Mouse (Mus musculus) cerebellum, adult 2 months (tissue): ENCODE data around the gene Bicc1. TPM values are rescaled to one million over a fixed set of nuclear protein-coding genes. Genes with fewer than 3 reads are reported as not detected.

Experiments
- DNase-seq, 2 experiments: peaks; one replicate each; pipeline ENCODE4 v3.0.0; 2021
- H3K27ac ChIP-seq: fragments of 200-500 bp; 2 replicates; pipeline ENCODE4 v1.5.1; 2012; ENCODE audit warnings: low read length, control low read depth, inconsistent platforms; ENCODE audit not compliant: insufficient read depth
- H3K27me3 ChIP-seq: fragments of 200-500 bp; 2 replicates; pipeline ENCODE4 v1.6.1; 2012; ENCODE audit warnings: inconsistent platforms, mild to moderate bottlenecking, low read length, moderate library complexity; ENCODE audit not compliant: control insufficient read depth, insufficient read depth
- H3K4me1 ChIP-seq: fragments of 200-500 bp; 2 replicates; pipeline ENCODE4 v1.6.1; 2011; ENCODE audit warnings: low read length; ENCODE audit not compliant: control insufficient read depth, insufficient read depth
- H3K4me3 ChIP-seq: fragments of 200-500 bp; replicated peaks from 2 replicates; pipeline ENCODE3; 2011; ENCODE audit warnings: mild to moderate bottlenecking, low read depth, low read length, control low read depth; ENCODE audit not compliant: insufficient read depth
- CTCF ChIP-seq: fragments of 200-500 bp; IDR thresholded peaks from 2 replicates; pipeline ENCODE4 v1.5.1; 2011; ENCODE audit warnings: low read depth, mild to moderate bottlenecking, control low read depth, low read length, moderate library complexity, borderline replicate concordance; ENCODE audit not compliant: insufficient read depth
- POLR2A ChIP-seq: fragments of 200-500 bp; IDR thresholded peaks from 2 replicates; pipeline ENCODE4 v1.6.1; 2011; ENCODE audit warnings: low read length, control low read depth, borderline replicate concordance; ENCODE audit not compliant: insufficient read depth
- WGBS: fragments of 180-500 bp; shearing (Covaris S2); methylation state at CpG from one replicate; pipeline ENCODE4 v1.1.7; 2018; 5-methylcytosine and 5-hydroxymethylcytosine counted together
- polyA plus RNA-seq: library from polyadenylated mRNA; depleted of rRNA; stranded (reverse); fragments of >200 nt; gene quantifications from 2 replicates; pipeline ENCODE4 v1.2.3, GENCODE M21; 2012

Gene Bicc1
- polyA plus RNA-seq, 1 experiment = 2.6 TPM

GRCm38 (mm10) chr10:70937450-70937849 is 222.1 kb downstream of the Bicc1 start:
- Histone ChIP-seq H3K4me3 (no peak overlapping the region), H3K27me3 (no peaks in the 10 kb centered on the region), H3K27ac (no peak overlapping the region), H3K4me1 (no peaks in the 10 kb centered on the region)
- no peak for DNase-seq
- TF ChIP-seq POLR2A (no peak), CTCF (no peak)
- 32% methylated on average over 6 of the region's 6 CpGs for WGBS

GRCm38 (mm10) chr10:70936008-70936407 is 223.5 kb downstream of the Bicc1 start:
- Histone ChIP-seq H3K4me1 (no peaks in the 10 kb centered on the region), H3K4me3 (no peak overlapping the region), H3K27me3 (no peaks in the 10 kb centered on the region), H3K27ac (no peak overlapping the region)
- 89% methylated on average over 3 of the region's 3 CpGs for WGBS
- TF ChIP-seq POLR2A = no peak
- no peak for TF ChIP-seq CTCF
- DNase-seq = no peak

GRCm38 (mm10) chr10:70926126-70926525 is 233.4 kb downstream of the Bicc1 start:
- H3K27ac ChIP-seq = no peak overlapping the region
- H3K4me1 ChIP-seq = no peaks in the 10 kb centered on the region
- DNase-seq = no peak
- 84% methylated on average over 4 of the region's 4 CpGs for WGBS
- no peaks in the 10 kb centered on the region for H3K27me3 ChIP-seq
- no peak overlapping the region for H3K4me3 ChIP-seq
- TF ChIP-seq POLR2A (no peak), CTCF (no peak)

GRCm38 (mm10) chr10:70924348-70924747 is 235.2 kb downstream of the Bicc1 start:
- DNase-seq = no peak
- WGBS = 56% methylated on average over 3 of the region's 3 CpGs
- H3K27me3 ChIP-seq = no peaks in the 10 kb centered on the region
- no peak overlapping the region for H3K27ac ChIP-seq
- H3K4me3 ChIP-seq = no peak overlapping the region
- no peak for TF ChIP-seq CTCF
- TF ChIP-seq POLR2A = no peak
- no peaks in the 10 kb centered on the region for H3K4me1 ChIP-seq

- DNase-seq = no peak
- Histone ChIP-seq H3K4me3 (no peak overlapping the region), H3K27ac (no peak overlapping the region), H3K4me1 (no peaks in the 10 kb centered on the region), H3K27me3 (no peaks in the 10 kb centered on the region)
- TF ChIP-seq CTCF = no peak
- TF ChIP-seq POLR2A = no peak
- 83% methylated on average over 3 of the region's 3 CpGs for WGBS
These were observed 235.6 kb downstream of the Bicc1 start for GRCm38 (mm10) chr10:70923936-70924335.

- Histone ChIP-seq H3K27ac (no peak overlapping the region), H3K4me3 (no peak overlapping the region), H3K27me3 (no peaks in the 10 kb centered on the region), H3K4me1 (no peaks in the 10 kb centered on the region)
- WGBS = 90% methylated on average over 6 of the region's 6 CpGs
- TF ChIP-seq POLR2A (no peak), CTCF (no peak)
- no peak for DNase-seq
These were observed 238.0 kb downstream of the Bicc1 start for GRCm38 (mm10) chr10:70921481-70921880.

GRCm38 (mm10) chr10:70919851-70920250 is 239.6 kb downstream of the Bicc1 start:
- TF ChIP-seq POLR2A (no peak), CTCF (no peak)
- WGBS = 50% methylated on average over 1 of the region's 1 CpGs
- no peak for DNase-seq
- Histone ChIP-seq H3K4me1 (no peaks in the 10 kb centered on the region), H3K27ac (no peak overlapping the region), H3K27me3 (no peaks in the 10 kb centered on the region), H3K4me3 (no peak overlapping the region)

- H3K27me3 ChIP-seq = no peaks in the 10 kb centered on the region
- TF ChIP-seq CTCF (no peak), POLR2A (no peak)
- WGBS = 79% methylated on average over 13 of the region's 13 CpGs
- no peak overlapping the region for H3K27ac ChIP-seq
- H3K4me1 ChIP-seq = no peaks in the 10 kb centered on the region
- H3K4me3 ChIP-seq = no peak overlapping the region
- no peak for DNase-seq
These were observed 240.4 kb downstream of the Bicc1 start for GRCm38 (mm10) chr10:70919031-70919663.

GRCm38 (mm10) chr10:70916697-70917096 is 242.8 kb downstream of the Bicc1 start:
- H3K4me3 ChIP-seq = no peak overlapping the region
- H3K27ac ChIP-seq = no peak overlapping the region
- DNase-seq = no peak
- H3K27me3 ChIP-seq = no peaks in the 10 kb centered on the region
- WGBS = 90% methylated on average over 6 of the region's 6 CpGs
- no peak for TF ChIP-seq POLR2A
- TF ChIP-seq CTCF = no peak
- H3K4me1 ChIP-seq = no peaks in the 10 kb centered on the region
